Mouse (Mus musculus) G1E-ER4 (cell line): Measurements from ENCODE around the gene Slc25a45. TPM values are rescaled to one million over a fixed set of nuclear protein-coding genes. Genes with fewer than 3 reads are reported as not detected.

Experiments
- GATA1 ChIP-seq: IDR thresholded peaks from one replicate; pipeline ENCODE4 v1.8.0; 2012; ENCODE audit warnings: low read length, inconsistent platforms
- polyA plus RNA-seq: library from polyadenylated mRNA; stranded (reverse); fragments of >175 nt; gene quantifications from 2 replicates; pipeline ENCODE4 v1.2.3, GENCODE M21; 2012

The Slc25a45 gene
- polyA plus RNA-seq, 1 experiment = 0.15 TPM

DNA sequence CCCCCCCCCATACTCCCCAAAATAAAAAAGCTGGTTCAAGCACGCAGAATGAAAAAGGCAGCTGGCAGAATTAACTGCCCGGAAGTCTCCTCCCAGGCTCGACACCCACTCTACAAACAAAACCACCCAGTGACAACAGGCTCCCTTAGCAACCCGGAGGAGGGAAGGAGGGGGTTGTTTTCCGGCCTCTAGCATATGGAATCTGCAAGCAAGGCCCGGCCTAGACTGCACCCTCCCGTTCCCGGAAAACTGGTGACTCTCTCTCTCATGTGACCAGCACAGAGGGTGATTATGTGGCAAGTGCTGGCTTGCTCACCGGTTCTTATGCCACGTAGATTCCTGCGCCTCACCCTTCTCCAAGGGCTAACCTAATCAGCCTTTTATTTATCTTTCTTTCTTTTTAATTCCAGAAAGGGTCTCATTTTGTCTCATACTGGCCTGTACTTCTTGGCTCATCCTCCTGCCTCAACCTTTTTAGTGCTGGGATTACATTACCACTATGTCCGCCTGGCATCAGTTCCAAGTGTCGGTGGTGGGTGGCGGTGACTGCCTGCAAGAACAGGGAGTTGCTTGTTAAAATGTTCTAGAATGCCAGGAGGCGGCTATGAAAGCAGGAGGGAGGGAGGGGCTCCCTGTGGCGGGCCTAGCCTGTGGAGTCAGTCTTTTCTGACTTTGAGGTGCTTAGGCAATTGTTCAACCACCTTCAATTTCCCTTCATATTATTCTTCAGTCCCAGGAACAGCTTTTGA is 30.9 kb upstream of the Slc25a45 start:
- TF ChIP-seq GATA1 = no peak

DNA sequence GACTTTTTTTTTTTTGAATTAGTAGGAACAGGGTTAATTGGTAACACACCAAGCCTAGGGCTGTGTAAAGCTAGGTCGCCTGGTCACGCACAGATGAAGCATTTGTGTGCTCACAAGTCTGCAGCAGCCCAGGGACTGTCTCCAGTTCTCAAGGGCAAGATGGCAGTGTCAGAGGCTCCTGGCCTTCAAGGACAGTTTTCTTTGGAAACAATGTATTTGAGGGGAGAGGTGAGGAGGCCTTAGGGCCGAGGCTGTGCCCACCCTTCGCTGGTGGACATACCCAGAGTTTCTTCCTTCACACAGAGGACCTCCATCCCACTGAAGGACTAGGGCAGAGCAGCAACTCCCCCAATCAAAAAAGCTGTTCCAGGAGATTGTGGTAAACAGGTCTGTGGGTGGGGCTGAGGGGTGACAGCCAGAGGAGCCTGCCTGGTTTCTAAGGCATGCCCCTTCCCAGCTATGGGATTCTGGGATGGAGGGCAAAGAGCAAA is 30.3 kb upstream of the Slc25a45 start:
- no peak for TF ChIP-seq GATA1

DNA sequence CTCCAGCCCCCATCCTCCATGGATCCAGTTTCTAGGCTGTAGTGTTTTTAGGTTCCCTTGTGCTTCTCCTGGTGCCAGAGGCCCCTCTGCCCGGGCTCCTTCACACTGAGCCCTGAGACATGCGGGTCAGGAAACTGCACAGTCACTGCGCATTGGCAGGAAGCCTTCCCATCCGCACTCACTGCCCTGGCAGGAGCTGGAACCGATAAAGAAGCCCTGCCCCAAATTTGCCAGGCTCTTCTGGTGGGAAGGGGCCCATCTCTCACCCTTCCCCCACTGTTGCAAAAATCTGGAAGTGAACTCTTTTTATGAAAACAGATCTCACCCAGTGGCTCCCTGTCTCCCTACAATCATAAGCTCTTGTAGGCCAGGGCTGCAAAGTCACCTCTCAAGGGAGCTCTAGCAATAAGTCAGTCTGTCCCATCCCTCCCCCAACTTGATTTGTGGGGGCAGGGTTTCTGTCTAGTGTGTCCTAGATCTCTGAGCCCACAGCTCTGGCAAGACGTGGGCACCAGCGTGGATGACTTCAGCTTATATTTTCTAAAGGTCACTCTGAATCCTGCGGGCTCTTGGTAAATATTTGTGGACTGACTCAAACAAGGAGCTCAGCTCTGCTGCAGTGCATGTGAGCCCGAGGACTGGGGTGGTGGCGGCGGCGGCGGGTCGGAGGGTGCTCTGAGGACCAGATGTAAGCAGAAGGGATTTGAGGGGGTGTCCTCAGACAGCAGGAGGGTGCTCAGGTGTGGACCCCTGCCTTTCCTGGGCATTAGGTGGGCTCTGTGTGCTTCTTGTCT is 29.4 kb upstream of the Slc25a45 start:
- no peak for TF ChIP-seq GATA1

DNA sequence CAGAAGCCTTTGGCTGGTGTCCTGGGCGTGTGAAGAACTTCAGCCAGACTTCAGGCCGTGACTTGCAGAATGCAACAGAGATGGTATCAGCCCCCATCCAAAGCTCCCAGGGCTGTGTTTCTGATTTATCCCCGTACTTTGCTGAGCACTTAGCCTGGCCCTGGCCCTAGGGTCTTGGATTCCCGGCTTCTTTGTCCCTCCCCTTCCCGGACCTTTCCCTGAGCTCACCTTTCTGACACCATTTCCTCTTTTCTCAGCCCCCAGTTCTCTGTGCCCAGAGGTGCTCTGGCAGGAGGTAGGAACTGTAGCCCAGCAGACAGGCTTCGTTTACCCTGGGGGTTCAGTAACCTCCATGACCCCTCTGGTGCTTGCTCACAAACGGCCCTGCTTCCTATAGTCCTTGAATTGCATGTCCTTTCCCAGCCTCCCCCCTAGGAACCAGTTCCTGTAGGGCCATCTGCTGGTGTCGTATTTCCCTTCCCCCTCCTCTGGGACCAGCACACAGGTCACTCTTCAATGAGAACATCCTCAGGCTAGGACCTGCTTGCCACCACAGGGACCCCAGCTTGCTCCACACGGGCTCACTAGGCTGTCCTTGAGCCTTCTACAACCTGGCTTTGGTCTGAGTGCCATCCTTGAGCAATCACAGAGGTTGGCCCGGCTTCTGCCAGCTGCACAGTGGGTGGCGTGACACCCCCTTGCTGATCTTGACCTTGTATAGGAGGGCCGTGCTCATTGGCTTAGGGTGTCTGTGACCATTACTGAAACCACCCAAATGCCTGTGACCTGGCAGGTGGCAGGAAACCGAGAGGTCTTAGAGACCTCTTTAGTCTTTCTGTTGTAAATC is 28.6 kb upstream of the Slc25a45 start:
- no peak for TF ChIP-seq GATA1

DNA sequence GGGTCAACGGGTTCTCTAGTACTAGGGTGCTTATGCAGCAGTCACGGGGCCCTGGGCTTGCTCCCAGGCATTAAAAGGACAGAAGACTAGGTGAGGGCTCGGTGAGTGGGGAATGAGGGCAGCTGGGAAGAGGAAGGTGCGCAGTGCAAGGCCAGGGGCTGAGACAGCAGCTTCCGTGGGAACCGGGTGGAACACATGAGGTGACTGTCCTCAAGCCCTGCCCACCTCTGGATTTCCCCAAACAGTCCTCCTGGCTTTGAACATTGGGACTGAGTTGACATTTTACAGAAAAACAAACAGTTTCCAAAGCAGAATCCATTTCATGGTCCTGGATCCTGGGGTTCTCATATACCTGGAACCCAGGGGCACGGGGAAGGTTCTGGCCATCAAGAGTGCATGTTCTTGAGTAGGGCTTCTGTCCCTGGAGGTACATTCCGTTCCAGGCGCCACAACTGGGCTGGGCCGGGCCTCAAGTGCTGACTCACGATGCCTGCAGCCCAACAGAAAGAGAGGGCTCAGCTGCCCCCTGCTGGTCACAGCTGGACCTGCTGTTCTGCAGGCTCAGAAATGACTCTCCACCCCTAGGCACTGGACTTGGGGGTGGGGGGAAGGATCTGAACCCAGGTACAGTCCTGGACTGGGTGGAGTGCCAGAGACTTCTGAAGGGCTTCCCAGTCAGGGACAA is 27.6 kb upstream of the Slc25a45 start:
- TF ChIP-seq GATA1 = no peak

DNA sequence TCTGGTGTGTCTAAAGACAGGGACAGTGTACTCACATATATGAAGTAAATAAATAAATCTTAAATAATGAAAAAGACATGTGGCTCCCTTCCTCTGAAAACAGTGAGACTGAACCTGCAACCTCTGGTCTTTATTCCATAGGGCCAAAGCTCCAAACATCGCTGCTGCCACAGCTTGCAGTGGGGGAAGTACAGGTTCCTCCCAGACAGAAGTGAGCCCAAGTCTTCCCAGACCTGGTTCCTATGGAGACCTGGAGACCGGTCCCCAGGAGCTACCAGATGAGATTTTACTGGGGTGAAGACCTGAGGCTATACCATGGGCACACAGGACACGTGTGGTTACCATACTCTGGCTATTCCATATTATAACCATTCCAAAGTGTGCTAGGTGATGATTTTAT is 26.7 kb upstream of the Slc25a45 start:
- no peak for TF ChIP-seq GATA1

DNA sequence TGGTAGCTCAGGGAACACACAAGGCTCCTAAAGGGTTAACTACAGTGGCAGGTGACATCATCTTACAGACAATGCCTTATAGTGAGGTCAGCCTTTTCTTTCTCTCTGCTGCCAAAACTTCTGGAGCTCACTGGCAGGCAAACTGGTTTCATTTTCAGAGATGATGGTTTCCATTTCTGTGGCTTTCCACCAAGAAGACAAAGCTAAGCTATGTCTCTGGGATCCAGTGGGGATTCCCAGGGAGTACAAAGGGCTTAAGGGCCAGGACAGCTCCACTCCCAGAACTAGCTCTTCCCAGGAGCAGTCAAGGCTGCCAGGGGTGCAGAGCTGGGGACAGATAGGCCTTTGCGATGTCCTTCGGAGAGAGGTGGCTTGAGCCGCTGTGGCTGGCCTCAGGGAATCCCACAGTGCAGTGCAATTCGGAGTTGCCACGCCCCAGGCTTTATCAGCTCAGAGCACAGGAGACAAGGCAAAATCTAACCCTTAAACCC is 26.1 kb upstream of the Slc25a45 start:
- TF ChIP-seq GATA1 = no peak

DNA sequence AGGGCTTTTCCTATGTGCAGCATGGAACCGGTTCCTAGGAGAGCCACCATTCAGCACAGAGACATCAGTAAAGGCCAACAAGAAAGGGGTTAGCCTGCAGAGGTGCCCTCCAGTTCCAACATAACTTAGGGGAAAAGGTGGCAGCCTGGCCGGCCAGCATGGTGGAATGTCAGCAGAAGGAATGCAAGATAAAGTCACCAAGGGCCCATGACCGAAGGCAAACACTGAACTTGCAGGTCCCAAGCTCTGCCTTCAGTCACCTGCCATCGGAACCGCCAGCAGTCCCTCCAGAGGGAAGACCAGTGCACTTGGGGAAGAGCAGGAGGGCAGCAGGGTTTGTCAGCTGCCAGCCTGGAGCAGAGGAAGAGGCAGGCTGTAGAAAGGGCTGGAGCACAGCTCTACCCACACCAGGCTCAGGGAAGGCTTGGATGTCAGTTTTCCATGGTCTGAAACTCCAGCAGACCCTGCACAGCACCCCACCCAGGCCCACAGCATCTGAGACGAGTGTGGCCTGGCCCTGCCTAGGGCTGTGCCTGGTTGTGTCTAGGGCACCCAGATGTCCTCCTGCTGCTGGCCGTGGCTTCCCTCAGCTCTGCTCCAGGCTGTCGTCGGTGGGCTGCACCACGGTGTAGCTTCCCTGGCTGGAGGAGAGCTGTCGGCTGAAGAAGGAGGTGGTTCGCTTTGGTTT is 25.4 kb upstream of the Slc25a45 start:
- TF ChIP-seq GATA1 = no peak

DNA sequence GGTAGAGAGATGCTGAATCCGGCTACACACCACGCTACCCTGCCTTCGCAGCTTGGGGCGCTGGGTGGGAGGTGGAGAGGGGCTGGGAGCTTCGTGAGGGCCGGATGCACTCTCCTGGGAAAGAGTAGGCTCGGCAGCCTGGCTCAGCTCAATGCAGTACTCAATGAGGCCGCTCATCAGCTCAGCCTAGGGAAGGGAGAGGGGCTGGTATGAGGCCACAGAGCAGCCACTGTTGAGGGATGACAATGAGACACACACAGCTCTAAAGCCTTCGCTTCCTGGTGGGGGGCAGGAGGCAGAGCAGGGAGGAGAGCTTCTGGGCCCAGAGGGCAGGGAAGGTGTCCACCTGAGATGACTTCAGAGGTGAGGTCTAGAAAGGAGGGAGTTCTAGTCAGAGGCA is 21.0 kb upstream of the Slc25a45 start:
- TF ChIP-seq GATA1 = no peak

DNA sequence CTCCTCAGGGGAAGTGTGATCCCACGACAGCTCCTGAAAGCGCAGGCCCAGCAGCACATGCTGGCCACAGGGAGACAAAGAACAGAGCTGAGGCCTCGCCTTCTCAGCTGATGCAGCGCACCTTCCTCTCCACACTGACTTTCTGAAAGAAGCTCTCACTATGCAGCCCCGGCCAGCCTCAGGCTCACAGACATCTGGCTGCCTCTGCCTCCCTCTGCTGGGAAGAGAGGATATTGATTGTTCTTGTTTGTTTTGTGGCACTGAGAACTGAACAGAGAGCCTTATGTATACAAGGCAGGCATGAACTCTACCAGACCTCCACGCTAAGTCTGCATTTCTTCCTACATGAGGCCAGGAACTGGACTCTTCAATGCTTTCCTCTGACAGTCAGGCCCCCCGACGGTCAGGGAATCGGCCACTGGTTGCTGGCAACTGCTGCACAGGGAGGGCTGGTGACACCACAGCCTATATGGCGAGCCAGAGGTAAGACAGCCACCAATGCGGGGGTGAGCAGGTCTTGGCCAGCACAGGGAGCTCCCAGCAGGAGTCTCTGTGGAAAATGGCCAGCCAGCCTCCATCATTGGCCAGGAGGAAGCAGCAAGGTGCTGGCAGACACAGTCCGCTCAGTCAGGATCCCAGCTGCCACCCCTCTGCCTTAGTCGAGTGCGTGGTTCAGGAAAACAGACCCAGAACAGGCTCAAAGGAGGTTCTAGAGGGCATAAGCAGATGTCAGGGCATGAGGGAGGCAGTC is 15.1 kb upstream of the Slc25a45 start:
- TF ChIP-seq GATA1 = no peak

DNA sequence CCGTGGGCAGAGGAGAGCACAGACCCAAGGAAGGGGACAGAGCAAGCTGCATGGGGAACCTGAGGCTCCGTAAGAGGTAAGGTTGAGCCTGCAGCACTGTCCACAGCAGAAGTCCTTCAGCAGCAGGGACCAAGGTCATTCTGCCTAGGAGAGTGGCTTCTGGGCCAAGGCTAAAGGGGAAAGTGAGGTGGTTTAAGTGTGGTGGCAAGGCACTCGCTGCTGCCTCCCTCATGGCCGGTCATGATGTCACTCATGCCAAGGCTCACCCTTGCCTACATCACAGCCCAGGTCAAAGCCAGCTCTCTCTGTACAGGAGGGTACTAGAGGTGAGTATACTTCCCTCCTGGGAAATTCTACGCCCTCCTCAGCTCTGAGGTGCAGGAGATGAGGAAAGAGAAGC is 13.8 kb upstream of the Slc25a45 start:
- TF ChIP-seq GATA1 = no peak

DNA sequence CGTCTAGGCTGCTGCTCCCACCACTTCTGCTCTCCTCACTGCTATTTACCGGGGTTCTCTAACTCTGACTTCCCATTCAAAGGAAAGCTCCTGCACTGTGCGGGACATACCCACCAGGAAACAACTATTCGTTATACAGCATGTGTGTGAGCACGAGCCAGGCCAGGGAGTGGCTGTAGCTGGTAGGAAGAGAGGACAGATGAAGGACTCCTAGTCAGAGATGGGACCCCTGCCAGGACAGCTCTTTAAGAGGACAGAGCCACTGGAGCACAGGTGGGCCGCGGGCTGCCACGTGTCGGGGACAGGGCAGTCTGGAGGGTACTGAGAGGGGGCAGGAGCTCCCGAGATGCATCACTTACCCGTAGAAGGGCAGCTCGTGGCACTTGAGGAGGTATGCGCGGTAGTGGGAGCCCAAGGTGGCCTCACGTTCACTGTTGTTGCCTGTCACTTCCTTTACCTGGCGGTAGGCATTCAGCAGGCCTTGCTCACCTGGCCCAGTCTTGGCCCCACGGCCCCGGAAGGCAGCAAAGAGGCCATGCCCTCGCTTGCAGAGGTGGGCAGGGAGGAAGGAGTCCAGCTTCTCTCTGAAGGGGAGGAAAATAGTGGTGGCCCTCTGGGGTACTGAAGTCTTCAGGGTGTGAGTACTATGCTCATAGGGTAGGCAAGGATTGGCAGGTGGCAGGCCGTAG is 12.8 kb upstream of the Slc25a45 start:
- no peak for TF ChIP-seq GATA1

DNA sequence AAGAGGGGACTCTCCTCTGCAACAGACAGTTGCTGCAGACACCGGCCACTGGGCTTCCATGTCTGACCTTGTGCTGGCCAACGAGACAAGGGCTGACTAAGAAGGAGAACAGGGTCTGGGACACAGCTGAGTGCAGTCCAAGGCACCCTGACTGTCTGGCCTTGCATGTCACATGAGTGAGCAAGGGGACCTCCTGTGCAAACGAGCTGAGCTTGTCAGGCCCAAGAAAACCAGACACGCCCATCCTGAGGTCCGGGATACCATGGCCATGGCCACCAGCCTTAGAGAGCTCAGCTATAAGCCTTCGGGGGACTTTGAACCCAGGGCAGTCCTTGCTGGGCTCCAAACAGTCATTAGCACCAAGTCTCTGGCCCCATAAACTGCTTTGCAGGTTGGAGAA is 9.5 kb upstream of the Slc25a45 start:
- no peak for TF ChIP-seq GATA1
